In the genomic region with DNA sequence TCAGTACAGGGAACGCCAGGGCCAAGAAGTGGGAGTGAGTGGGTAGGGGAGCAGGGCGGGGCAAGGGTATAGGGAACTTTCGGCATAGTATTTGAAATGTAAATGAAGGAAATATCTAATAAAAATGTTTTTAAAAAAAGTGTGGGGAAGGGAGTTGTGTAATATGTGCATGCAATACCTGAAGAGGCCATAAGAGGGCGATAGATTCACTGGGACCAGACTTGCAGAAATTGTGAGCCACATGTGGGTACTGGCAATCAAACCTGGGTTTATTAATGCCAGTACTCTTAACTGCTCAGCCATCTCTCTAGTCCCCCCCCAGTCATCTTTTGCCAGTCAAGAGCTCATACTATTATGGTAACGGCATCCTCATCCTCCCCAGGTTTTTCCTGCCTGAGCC, we compare ENCODE assay signal across 10 mouse cellular contexts. TPM values are rescaled to one million over a fixed set of nuclear protein-coding genes. Genes with fewer than 3 reads are reported as not detected.
A peak's percentile ranks its signal among the peaks of the same experiment; 100 is the strongest.
DNase-seq lines count a peak whose midpoint lies in the region; ATAC-seq and TF ChIP-seq lines count a peak whose summit lies in the region.
"Had no signal": no experiment of that assay in that cellular context is flagged by ENCODE, and none has a peak within 500 bp of the region (broad histone marks: within the 10 kb centered on the region; RNA-seq: fewer than 3 reads in every experiment).

No protein-coding gene starts in this region.

- WGBS in forebrain, embryonic 10.5 days, result 41% methylated on average over 5 of the region's 5 CpGs
- 39% methylated on average over 5 of the region's 5 CpGs for WGBS in forebrain, embryonic 12.5 days
- 24% methylated on average over 5 of the region's 5 CpGs for WGBS in liver, embryonic 14.5 days (ENCODE audit: insufficient replicate concordance)
- WGBS in liver, embryonic 11.5 days, result 30% methylated on average over 5 of the region's 5 CpGs
- 34% methylated on average over 5 of the region's 5 CpGs for WGBS in lung, embryonic 14.5 days

- no peak overlapping the region for H3K27ac ChIP-seq in forebrain, embryonic 10.5 days
- H3K27ac ChIP-seq in forebrain, embryonic 12.5 days, result no peak overlapping the region
- H3K27ac ChIP-seq in liver, embryonic 14.5 days, result no peak overlapping the region
- H3K27ac ChIP-seq in liver, embryonic 11.5 days (ENCODE audit: low read depth, low read length), result no peak overlapping the region
- H3K27ac ChIP-seq in lung, embryonic 14.5 days (ENCODE audit: low read depth), result no peak overlapping the region

- peak; percentile 81 for TF ChIP-seq CTCF in liver, embryonic 14.5 days (IDR thresholded peaks at IDR 0.05; ENCODE audit: low read depth)
- TF ChIP-seq CTCF in lung, embryonic 14.5 days (IDR thresholded peaks at IDR 0.05; ENCODE audit: low read depth), result peak; percentile 78

- no peak overlapping the region for H3K4me3 ChIP-seq in forebrain, embryonic 10.5 days
- H3K4me3 ChIP-seq in forebrain, embryonic 12.5 days (replicated peaks), result no peak overlapping the region
- no peak overlapping the region for H3K4me3 ChIP-seq in liver, embryonic 14.5 days (ENCODE audit: insufficient read depth in 1 of 2, low read depth in 2 of 2, low read length in 2 of 2)
- no peak overlapping the region for H3K4me3 ChIP-seq in liver, embryonic 11.5 days (ENCODE audit: low read depth, low read length)
- H3K4me3 ChIP-seq in lung, embryonic 14.5 days (ENCODE audit: low read depth, low read length), result no peak overlapping the region

- H3K36me3 ChIP-seq in forebrain, embryonic 10.5 days (replicated peaks), result no peaks in the 10 kb centered on the region
- H3K36me3 ChIP-seq in forebrain, embryonic 12.5 days (replicated peaks), result no peaks in the 10 kb centered on the region
- no peaks in the 10 kb centered on the region for H3K36me3 ChIP-seq in liver, embryonic 14.5 days (replicated peaks; ENCODE audit: control insufficient read depth, insufficient read depth, low read depth)
- H3K36me3 ChIP-seq in liver, embryonic 11.5 days (ENCODE audit: control insufficient read depth, insufficient read depth, low read length), result no peaks in the 10 kb centered on the region
- no peaks in the 10 kb centered on the region for H3K36me3 ChIP-seq in lung, embryonic 14.5 days (ENCODE audit: insufficient read depth)

- peak; percentile 17 for DNase-seq in forebrain, embryonic 10.5 days (ENCODE audit: extremely low spot score, low spot score)
- peak; percentile 16 to 32 (median 20) for DNase-seq in liver, embryonic 14.5 days (ENCODE audit: low read depth in 3 of 3, low spot score in 3 of 3)
- no peak for DNase-seq in liver, embryonic 11.5 days (ENCODE audit: low spot score)
- peak; percentile 44 for DNase-seq in c-Kit-positive CD71-negative TER-119-negative erythroid progenitor cells, embryonic 14.5 days (ENCODE audit: low read depth)
- DNase-seq in lung, embryonic 14.5 days, result peak; percentile 73
- peak; percentile 40 for DNase-seq in thymus, postnatal 4 days
- no peak for DNase-seq in gastrocnemius, postnatal 4 days (ENCODE audit: low spot score in 2 of 2)

- H3K27me3 ChIP-seq in forebrain, embryonic 10.5 days (ENCODE audit: poor library complexity, severe bottlenecking), result no peaks in the 10 kb centered on the region
- no peaks in the 10 kb centered on the region for H3K27me3 ChIP-seq in forebrain, embryonic 12.5 days
- no peaks in the 10 kb centered on the region for H3K27me3 ChIP-seq in liver, embryonic 14.5 days (ENCODE audit: control insufficient read depth, insufficient read depth, low read length)
- H3K27me3 ChIP-seq in liver, embryonic 11.5 days (replicated peaks; ENCODE audit: control insufficient read depth, insufficient read depth, low read length), result no peaks in the 10 kb centered on the region
- H3K27me3 ChIP-seq in lung, embryonic 14.5 days (ENCODE audit: insufficient read depth, low read length), result no peaks in the 10 kb centered on the region

- H3K9ac ChIP-seq in forebrain, embryonic 12.5 days, result no peak overlapping the region
- no peak overlapping the region for H3K9ac ChIP-seq in liver, embryonic 14.5 days (replicated peaks)
- no peak overlapping the region for H3K9ac ChIP-seq in liver, embryonic 11.5 days (ENCODE audit: low read depth, low read length)
- no peak overlapping the region for H3K9ac ChIP-seq in lung, embryonic 14.5 days

- no peaks in the 10 kb centered on the region for H3K4me1 ChIP-seq in forebrain, embryonic 10.5 days
- H3K4me1 ChIP-seq in forebrain, embryonic 12.5 days, result no peaks in the 10 kb centered on the region
- no peaks in the 10 kb centered on the region for H3K4me1 ChIP-seq in liver, embryonic 14.5 days (replicated peaks; ENCODE audit: control insufficient read depth in 2 of 2, insufficient read depth in 2 of 2, low read length in 1 of 2)
- no peaks in the 10 kb centered on the region for H3K4me1 ChIP-seq in liver, embryonic 11.5 days (replicated peaks; ENCODE audit: control insufficient read depth, insufficient read depth, low read length)
- H3K4me1 ChIP-seq in lung, embryonic 14.5 days (ENCODE audit: insufficient read depth), result no peaks in the 10 kb centered on the region

- H3K9me3 ChIP-seq in forebrain, embryonic 10.5 days, result no peaks in the 10 kb centered on the region
- H3K9me3 ChIP-seq in forebrain, embryonic 12.5 days, result no peaks in the 10 kb centered on the region
- no peaks in the 10 kb centered on the region for H3K9me3 ChIP-seq in liver, embryonic 14.5 days (ENCODE audit: control insufficient read depth, low read length)
- no peaks in the 10 kb centered on the region for H3K9me3 ChIP-seq in liver, embryonic 11.5 days (ENCODE audit: control insufficient read depth, low read length)
- H3K9me3 ChIP-seq in lung, embryonic 14.5 days (ENCODE audit: low read depth, low read length), result no peaks in the 10 kb centered on the region

- TF ChIP-seq EP300 in liver, embryonic 14.5 days (IDR thresholded peaks at IDR 0.05; ENCODE audit: low read depth), result no peak

- no peak overlapping the region for H3K4me2 ChIP-seq in forebrain, embryonic 12.5 days
- H3K4me2 ChIP-seq in liver, embryonic 14.5 days (ENCODE audit: low read depth), result no peak overlapping the region
- no peak overlapping the region for H3K4me2 ChIP-seq in liver, embryonic 11.5 days
- no peak overlapping the region for H3K4me2 ChIP-seq in lung, embryonic 14.5 days

- no peak for ATAC-seq in forebrain, embryonic 12.5 days (ENCODE audit: low FRiP score)
- ATAC-seq in liver, embryonic 14.5 days (ENCODE audit: insufficient read depth), result no peak
- ATAC-seq in liver, embryonic 11.5 days (replicated peaks; ENCODE audit: low FRiP score), result no peak
- no peak for ATAC-seq in lung, embryonic 14.5 days (ENCODE audit: insufficient read depth)

RNA-seq across cellular contexts. Expression of a gene that starts 12.4 kb away (rescaled TPM):
- 0.42 and 1.1 TPM in 2 replicates for polyA plus RNA-seq in forebrain, embryonic 10.5 days (2016; fragmentation: Nextera tagmentation; extraction: Ambion mirVana)
- polyA plus RNA-seq in forebrain, embryonic 12.5 days (2016; fragmentation: Nextera tagmentation; extraction: Ambion mirVana), result 0.45 and 1.2 TPM in 2 replicates
- polyA plus RNA-seq in liver, embryonic 14.5 days (2012; rRNA removed), result 27.9 and 56.3 TPM in 2 replicates
- polyA plus RNA-seq in liver, embryonic 14.5 days (2014; fragmentation: Nextera tagmentation; extraction: Ambion mirVana), result 37.4 and 39.3 TPM in 2 replicates
- 10.0 and 10.5 TPM in 2 replicates for polyA plus RNA-seq in liver, embryonic 11.5 days (2014; fragmentation: Nextera tagmentation; extraction: Ambion mirVana)
- 0.49 and 1.5 TPM in 2 replicates for polyA plus RNA-seq in lung, embryonic 14.5 days (2014; fragmentation: Nextera tagmentation; extraction: Ambion mirVana)
- total RNA-seq in gastrocnemius, postnatal 4 days (2021), result 1 to 10 TPM in 1 of 2 experiments, under 1 TPM in 1; 0.25 to 1.1 TPM
- total RNA-seq: adrenal gland, adult 18-20 months had no signal
- polyA plus RNA-seq: small intestine, adult 2 months had no signal

RNA-seq across cellular contexts. Expression of a gene that starts 52.5 kb away (rescaled TPM):
- polyA plus RNA-seq in forebrain, embryonic 10.5 days (2016; fragmentation: Nextera tagmentation; extraction: Ambion mirVana), result 0.14 and 0.19 TPM in 2 replicates
- polyA plus RNA-seq in forebrain, embryonic 12.5 days (2016; fragmentation: Nextera tagmentation; extraction: Ambion mirVana), result 0.22 and 0.98 TPM in 2 replicates
- 10.5 and 16.5 TPM in 2 replicates for polyA plus RNA-seq in liver, embryonic 14.5 days (2012; rRNA removed)
- 7.5 and 8.6 TPM in 2 replicates for polyA plus RNA-seq in liver, embryonic 14.5 days (2014; fragmentation: Nextera tagmentation; extraction: Ambion mirVana)
- polyA plus RNA-seq in liver, embryonic 11.5 days (2014; fragmentation: Nextera tagmentation; extraction: Ambion mirVana), result 0.99 and 2.5 TPM in 2 replicates
- 0.15 TPM in 1 of 2 replicates, not detected in the other for polyA plus RNA-seq in lung, embryonic 14.5 days (2014; fragmentation: Nextera tagmentation; extraction: Ambion mirVana)
- under 1 TPM; 0.17 to 0.47 TPM for total RNA-seq in gastrocnemius, postnatal 4 days (2021)

Comparison
In these comparisons a context has a peak if more than half of its experiments do, and no peak if none do; other contexts are left out.
1. DNase-seq: peak in forebrain, embryonic 10.5 days (single experiment), liver, embryonic 14.5 days (3 of 3), c-Kit-positive CD71-negative TER-119-negative erythroid progenitor cells, embryonic 14.5 days (single experiment), lung, embryonic 14.5 days (single experiment) and thymus, postnatal 4 days (single experiment); none in liver, embryonic 11.5 days (single experiment) and gastrocnemius, postnatal 4 days (0 of 2).